Mouse (Mus musculus) midbrain, postnatal 0 days (tissue): ENCODE data around the gene Tor3a. TPM values are rescaled to one million over a fixed set of nuclear protein-coding genes. Genes with fewer than 3 reads are reported as not detected.

Experiments used
- ATAC-seq: fragments of 200-750 bp; cut with Nextera tagmentation; 2 replicates; pipeline ENCODE4 v1.8.0; 2017; ENCODE audit warnings: moderate number of reproducible peaks, mild to moderate bottlenecking, moderate TSS enrichment, moderate library complexity; ENCODE audit not compliant: low FRiP score
- DNase-seq: peaks from one replicate; pipeline ENCODE4 v3.0.0-alpha.2; 2015; ENCODE audit warnings: low spot score
- H3K27ac ChIP-seq: fragments of 300-500 bp; sonication (generic); 2 replicates; pipeline ENCODE4 v1.5.1; 2014; ENCODE audit warnings: low read depth, mild to moderate bottlenecking, low read length, mixed read lengths
- H3K27me3 ChIP-seq: fragments of 300-500 bp; sonication (generic); 2 replicates; pipeline ENCODE4 v1.6.1; 2014; ENCODE audit warnings: low read length, control low read depth, mixed read lengths; ENCODE audit not compliant: insufficient read depth
- H3K36me3 ChIP-seq: fragments of 300-500 bp; sonication (generic); 2 replicates; pipeline ENCODE4 v1.6.1; 2014; ENCODE audit warnings: low read length, control low read depth, mixed read lengths; ENCODE audit not compliant: insufficient read depth
- H3K4me1 ChIP-seq: fragments of 300-500 bp; sonication (generic); 2 replicates; pipeline ENCODE4 v1.6.1; 2014; ENCODE audit warnings: mild to moderate bottlenecking, control low read depth, antibody characterized with exemption, low read length, mixed read lengths; ENCODE audit not compliant: insufficient read depth
- H3K4me2 ChIP-seq: fragments of 300-500 bp; sonication (generic); 2 replicates; pipeline ENCODE4 v1.6.1; 2014; ENCODE audit warnings: low read depth, mild to moderate bottlenecking, low read length, mixed read lengths; ENCODE audit not compliant: poor library complexity, severe bottlenecking
- H3K4me3 ChIP-seq: fragments of 300-500 bp; sonication (generic); 2 replicates; pipeline ENCODE4 v1.5.1; 2014; ENCODE audit warnings: low read depth, mild to moderate bottlenecking, low read length, moderate library complexity
- H3K9ac ChIP-seq: fragments of 300-500 bp; sonication (generic); replicated peaks from 2 replicates; pipeline ENCODE4 v1.6.1; 2014; ENCODE audit warnings: mild to moderate bottlenecking, low read length, moderate library complexity, mixed read lengths; ENCODE audit not compliant: poor library complexity, severe bottlenecking
- H3K9me3 ChIP-seq: fragments of 300-500 bp; sonication (generic); 2 replicates; pipeline ENCODE4 v1.6.1; 2016; ENCODE audit warnings: low read length, control low read depth
- CTCF ChIP-seq: IDR thresholded peaks from 2 replicates; pipeline ENCODE4 v1.5.1; 2016; ENCODE audit warnings: antibody characterized with exemption, mild to moderate bottlenecking
- WGBS: fragments of 180-500 bp; shearing (Covaris S2); extraction: QIAGEN DNeasy Blood & Tissue Kit; methylation state at CpG from one replicate; pipeline ENCODE4 v1.1.7; 2014; 5-methylcytosine and 5-hydroxymethylcytosine counted together
- polyA plus RNA-seq: library from polyadenylated mRNA; unstranded; fragments of >200 nt; fragmentation: Nextera tagmentation; extraction: Ambion mirVana; gene quantifications from 2 replicates; pipeline ENCODE4 v1.2.1, GENCODE M21; 2015
- total RNA-seq: library from RNA; depleted of rRNA; stranded (reverse); fragments of >200 nt; gene quantifications from 2 replicates; pipeline ENCODE4 v1.2.3, GENCODE M21; 2014; rRNA removed

Gene Tor3a
- total and polyA plus RNA-seq, 2 experiments from 2014 or later, result 2.6 to 3.1 TPM

DNA sequence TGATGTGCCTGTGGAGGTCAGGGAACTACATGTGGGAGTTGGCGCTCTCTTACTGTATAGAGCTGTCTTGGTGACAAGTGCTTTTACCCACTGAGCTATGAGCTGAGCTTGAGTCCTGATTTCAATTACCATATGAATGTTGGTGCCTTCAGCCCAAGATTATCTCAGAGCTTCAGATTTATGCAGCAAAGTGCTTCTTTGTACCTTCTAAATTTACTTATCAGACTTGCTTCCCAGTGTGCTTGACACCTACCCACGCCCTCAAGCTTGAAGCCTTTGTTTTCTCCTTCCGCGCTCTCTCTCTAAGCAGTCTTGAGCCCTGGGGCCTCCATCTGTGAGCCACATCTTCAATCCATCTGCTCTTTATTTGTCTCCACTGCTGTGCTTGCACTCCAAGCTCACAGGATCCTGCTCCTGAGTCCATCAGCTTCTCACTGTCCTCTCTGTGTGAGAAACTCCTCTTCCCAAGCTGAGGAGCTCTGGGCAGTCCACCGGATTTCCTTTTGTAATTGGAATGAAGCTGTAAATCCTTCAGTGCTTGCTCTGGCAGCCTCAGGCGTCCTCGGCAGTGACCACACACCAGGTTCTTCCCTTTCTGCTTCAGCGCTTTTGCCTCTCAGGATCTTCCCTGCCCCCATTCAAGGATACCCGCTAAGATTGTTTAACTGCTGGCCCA is 60.2 kb downstream of the Tor3a start:
- no peak for TF ChIP-seq CTCF
- peaks cover 7% of the 10 kb centered on the region; the same call in 1 of the 2 replicates for H3K4me1 ChIP-seq
- 12% methylated on average over 9 of the region's 9 CpGs for WGBS
- H3K9me3 ChIP-seq, result no peaks in the 10 kb centered on the region
- peak; percentile 52 for ATAC-seq
- peak; percentile 60 for DNase-seq
- no peak overlapping the region for H3K4me3 ChIP-seq
- H3K9ac ChIP-seq, result 0 out of 2 replicates have a peak overlapping the region, but pooled peaks have one; percentile 24
- 0 out of 2 replicates have a peak overlapping the region, but pooled peaks have one; percentile 12 for H3K4me2 ChIP-seq
- no peaks in the 10 kb centered on the region for H3K27me3 ChIP-seq
- H3K27ac ChIP-seq, result peak overlapping the region; percentile 57
- H3K36me3 ChIP-seq, result no peaks in the 10 kb centered on the region

- DNase-seq, result no peak
- no peak overlapping the region for H3K4me2 ChIP-seq
- no peaks in the 10 kb centered on the region for H3K27me3 ChIP-seq
- H3K4me1 ChIP-seq, result peaks cover 7% of the 10 kb centered on the region; the same call in 1 of the 2 replicates
- H3K27ac ChIP-seq, result no peak overlapping the region
- no peak overlapping the region for H3K9ac ChIP-seq
- H3K36me3 ChIP-seq, result no peaks in the 10 kb centered on the region
- H3K4me3 ChIP-seq, result no peak overlapping the region
- H3K9me3 ChIP-seq, result no peaks in the 10 kb centered on the region
- no peak for TF ChIP-seq CTCF
- no peak for ATAC-seq
- 94% methylated on average over 1 of the region's 1 CpGs for WGBS
Observed at GRCm38 (mm10) chr1:156610257-156610656, 63.9 kb downstream of the Tor3a start.

- ATAC-seq (no peak), DNase-seq (no peak)
- TF ChIP-seq CTCF, result no peak
- WGBS, result 68% methylated on average over 2 of the region's 2 CpGs
- Histone ChIP-seq H3K9me3 (no peaks in the 10 kb centered on the region), H3K27me3 (no peaks in the 10 kb centered on the region), H3K4me3 (no peak overlapping the region), H3K36me3 (no peaks in the 10 kb centered on the region), H3K4me1 (no peaks in the 10 kb centered on the region), H3K4me2 (no peak overlapping the region), H3K27ac (no peak overlapping the region), H3K9ac (no peak overlapping the region)
Observed at GRCm38 (mm10) chr1:156608496-156608895, 65.7 kb downstream of the Tor3a start.

GRCm38 (mm10) chr1:156605940-156606339 is 68.2 kb downstream of the Tor3a start:
- no peaks in the 10 kb centered on the region for H3K9me3 ChIP-seq
- no peaks in the 10 kb centered on the region for H3K4me1 ChIP-seq
- no peak overlapping the region for H3K4me3 ChIP-seq
- 81% methylated on average over 2 of the region's 2 CpGs for WGBS
- H3K36me3 ChIP-seq, result no peaks in the 10 kb centered on the region
- no peak overlapping the region for H3K9ac ChIP-seq
- no peak overlapping the region for H3K27ac ChIP-seq
- DNase-seq (no peak), ATAC-seq (no peak)
- no peaks in the 10 kb centered on the region for H3K27me3 ChIP-seq
- no peak overlapping the region for H3K4me2 ChIP-seq
- TF ChIP-seq CTCF, result no peak

DNA sequence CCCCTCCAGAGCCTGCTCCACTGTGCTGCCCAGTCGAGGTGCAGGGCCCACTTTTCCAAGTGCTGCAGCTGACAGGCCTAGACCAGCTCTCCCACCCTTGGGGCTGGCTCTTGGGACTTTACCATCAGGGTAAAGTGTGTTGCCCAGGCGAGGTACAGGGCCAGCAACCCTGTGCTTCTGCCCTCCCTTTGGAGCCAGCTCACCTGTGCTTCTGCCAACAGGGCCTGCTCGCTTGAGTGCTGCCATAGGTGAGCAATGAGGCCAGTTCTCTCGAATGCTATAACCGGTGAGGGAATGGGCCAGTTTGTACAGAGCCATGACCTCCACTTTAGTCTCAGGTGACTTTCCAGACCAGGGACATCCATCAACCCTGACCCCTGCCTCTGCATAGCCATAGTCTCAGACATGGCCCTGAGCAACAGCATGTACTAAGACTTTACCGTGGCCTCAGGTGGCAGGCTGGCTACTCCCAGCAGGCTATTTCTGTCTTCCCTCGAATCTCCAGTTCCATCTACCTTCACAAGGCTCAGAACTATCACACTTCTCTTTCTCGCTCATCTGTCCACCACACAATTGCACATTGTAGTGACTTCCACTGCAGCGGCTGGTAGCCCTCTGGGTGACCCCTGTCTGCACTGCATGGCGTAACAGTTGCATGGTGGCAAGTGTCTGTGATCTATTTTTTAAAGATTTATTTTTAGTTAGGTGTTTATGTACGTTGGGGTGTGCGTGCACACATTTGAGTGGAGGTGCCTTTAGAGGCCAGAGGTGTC is 68.9 kb downstream of the Tor3a start:
- ATAC-seq (no peak), DNase-seq (no peak)
- no peak for TF ChIP-seq CTCF
- H3K9ac ChIP-seq, result no peak overlapping the region
- H3K27me3 ChIP-seq, result no peaks in the 10 kb centered on the region
- WGBS, result 86% methylated on average over 12 of the region's 12 CpGs
- no peaks in the 10 kb centered on the region for H3K36me3 ChIP-seq
- H3K9me3 ChIP-seq, result no peaks in the 10 kb centered on the region
- H3K4me1 ChIP-seq, result no peaks in the 10 kb centered on the region
- no peak overlapping the region for H3K4me2 ChIP-seq
- H3K27ac ChIP-seq, result no peak overlapping the region
- H3K4me3 ChIP-seq, result no peak overlapping the region

Other genes with a start within 250 kb of the Tor3a start
- gene Soat1, start 200.0 kb downstream of the Tor3a start, total RNA-seq, result 24.8 TPM in 2 replicates
- 10.3 and 11.8 TPM in 2 replicates for gene Soat1, start 200.0 kb downstream of the Tor3a start, polyA plus RNA-seq
- 23.7 and 29.5 TPM in 2 replicates for gene Gm10031, start 150.3 kb downstream of the Tor3a start, total RNA-seq
- gene Gm10031, start 150.3 kb downstream of the Tor3a start, polyA plus RNA-seq, result 0.53 and 0.54 TPM in 2 replicates
- gene Abl2, start 115.6 kb downstream of the Tor3a start, total RNA-seq, result 25.9 and 42.3 TPM in 2 replicates
- 4.2 and 4.7 TPM in 2 replicates for gene Abl2, start 115.6 kb downstream of the Tor3a start, polyA plus RNA-seq
- gene Fam20b, start 44.7 kb upstream of the Tor3a start, total RNA-seq, result 69.9 and 74.3 TPM in 2 replicates
- gene Fam20b, start 44.7 kb upstream of the Tor3a start, polyA plus RNA-seq, result 30.0 and 32.3 TPM in 2 replicates
- gene Angptl1, start 164.2 kb upstream of the Tor3a start, total RNA-seq, result 0.47 TPM in 1 of 2 replicates, not detected in the other
- gene Angptl1, start 164.2 kb upstream of the Tor3a start, polyA plus RNA-seq, result 0.25 and 0.27 TPM in 2 replicates